Mouse (Mus musculus): ENCODE results near the gene Aimp2.

Aimp2 gene

DNA sequence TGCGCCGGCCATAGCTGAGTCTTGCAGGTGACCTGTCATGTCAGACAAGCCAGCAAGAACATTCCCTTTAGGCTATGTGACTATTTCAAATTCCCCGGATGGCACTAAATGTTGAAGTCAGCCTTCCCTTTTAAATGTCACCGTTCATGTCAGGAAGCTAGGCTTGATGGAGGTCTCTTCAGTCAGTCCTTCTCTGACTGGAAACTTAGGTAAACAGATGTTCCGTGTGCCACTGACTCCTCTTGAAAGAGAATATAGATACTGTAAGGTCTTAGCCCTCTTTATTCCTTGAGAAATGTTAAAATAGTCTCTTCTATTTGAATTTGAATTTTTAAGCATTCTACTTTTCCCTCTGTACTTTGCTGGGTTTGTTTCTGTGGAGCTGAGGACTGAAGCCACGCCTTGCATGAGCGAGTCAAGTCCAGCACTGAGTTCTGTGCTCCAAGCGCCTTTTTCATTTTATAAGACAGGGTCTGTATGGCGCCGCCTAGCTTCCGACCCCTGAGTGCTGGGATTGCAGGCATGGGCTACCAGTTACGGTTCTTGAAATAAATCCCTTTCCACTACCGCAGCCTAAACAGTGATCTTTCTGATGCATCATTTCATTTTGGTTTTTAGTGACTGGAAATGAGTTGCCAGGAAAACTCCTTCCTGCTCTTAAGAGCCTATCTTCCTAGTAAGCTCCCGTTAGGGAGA is 11.9 kb downstream of the Aimp2 start, which contains the start of gene Ankrd61:
Gene Ankrd61, minus strand, starts transcription at position 51 of the 696 bp plus-strand sequence.
- no peak for DNase-seq

DNA sequence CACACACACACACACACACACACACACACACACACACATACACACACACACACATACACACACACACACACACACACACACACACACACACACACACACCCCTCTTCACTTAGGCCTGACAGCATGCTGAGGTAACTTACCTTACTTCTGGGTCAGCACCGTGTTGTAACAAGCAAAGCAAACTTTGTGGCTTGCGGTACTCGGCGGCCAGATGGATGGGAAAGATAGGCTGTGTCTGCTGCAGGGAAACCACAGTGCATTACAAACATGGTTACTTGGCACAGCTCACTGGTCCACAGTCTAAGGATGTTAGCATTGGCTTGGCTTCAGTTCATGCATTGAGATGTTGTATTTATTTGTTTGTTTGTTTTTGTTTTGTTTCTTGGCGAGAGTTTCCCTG is 16.3 kb downstream of the Aimp2 start:
- no peak for DNase-seq

DNA sequence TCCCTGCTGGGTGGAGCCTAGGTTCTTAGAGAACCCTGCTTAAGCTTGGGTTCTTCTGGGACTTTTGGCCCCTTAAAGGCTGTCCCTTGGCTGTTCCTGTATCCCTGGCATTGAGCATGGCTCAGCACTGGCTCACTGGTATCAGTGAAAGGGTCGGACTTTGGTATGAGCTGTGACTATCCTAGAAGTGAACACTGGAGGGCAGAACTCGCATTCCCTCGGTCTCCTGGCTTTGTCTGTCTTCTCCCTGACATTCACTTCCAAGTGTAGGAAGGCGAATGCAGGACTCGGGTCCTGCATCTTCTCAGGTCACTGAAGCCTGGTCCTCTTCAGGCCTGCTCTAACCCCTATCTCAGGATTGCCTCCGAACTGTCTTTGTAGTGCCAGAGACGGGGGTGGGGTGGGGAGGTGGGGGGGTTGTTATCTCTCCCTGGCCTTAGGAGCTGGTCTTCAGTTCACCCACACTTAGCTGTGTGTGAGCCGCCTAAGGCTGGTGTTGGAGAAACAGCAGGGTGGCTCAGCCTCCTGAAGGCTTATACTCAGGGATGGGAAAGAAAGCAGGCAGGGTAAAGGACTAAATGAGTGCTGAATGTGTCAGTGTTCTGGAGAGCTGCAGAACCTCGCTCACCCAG is 17.3 kb downstream of the Aimp2 start:
- DNase-seq, result no peak

DNA sequence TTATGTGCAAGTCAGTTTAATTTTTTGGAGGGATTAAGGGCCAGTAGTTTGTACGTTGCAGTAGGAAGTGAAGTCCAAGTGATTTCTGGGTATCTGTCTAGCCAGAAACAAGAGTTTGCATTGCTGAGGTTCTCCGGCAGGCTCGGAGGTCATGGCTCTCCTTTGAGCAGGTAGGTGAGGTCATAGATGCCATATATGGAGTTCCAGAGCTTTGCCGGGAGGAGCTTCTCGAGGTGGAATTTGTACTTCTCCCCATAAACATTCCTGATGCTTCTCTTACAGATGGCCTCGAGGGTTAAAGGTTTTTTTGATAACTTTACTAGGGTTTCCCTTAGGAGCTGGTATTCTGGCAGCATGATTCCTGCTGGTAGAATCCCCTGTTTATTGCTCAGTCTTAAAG is 18.9 kb downstream of the Aimp2 start:
- no peak for DNase-seq

DNA sequence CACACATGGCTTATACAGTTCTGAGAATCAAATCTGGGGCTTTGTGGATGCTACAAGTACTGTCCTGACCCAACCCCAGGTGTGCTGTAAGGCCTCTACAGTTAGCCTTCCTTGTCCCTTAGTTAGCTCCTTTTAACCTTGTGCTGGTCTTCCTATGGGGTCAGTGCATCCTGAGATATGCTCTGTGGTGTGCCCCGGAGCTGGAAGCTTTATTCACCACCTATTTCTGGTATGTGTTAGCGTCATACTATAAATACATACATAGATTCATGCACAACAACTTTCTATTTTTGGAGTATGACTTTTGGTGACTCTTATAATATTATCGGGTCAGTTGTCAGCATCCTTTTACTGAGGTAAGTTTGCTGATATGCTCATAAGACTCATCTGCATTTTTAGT is 24.4 kb downstream of the Aimp2 start:
- no peak for DNase-seq

DNA sequence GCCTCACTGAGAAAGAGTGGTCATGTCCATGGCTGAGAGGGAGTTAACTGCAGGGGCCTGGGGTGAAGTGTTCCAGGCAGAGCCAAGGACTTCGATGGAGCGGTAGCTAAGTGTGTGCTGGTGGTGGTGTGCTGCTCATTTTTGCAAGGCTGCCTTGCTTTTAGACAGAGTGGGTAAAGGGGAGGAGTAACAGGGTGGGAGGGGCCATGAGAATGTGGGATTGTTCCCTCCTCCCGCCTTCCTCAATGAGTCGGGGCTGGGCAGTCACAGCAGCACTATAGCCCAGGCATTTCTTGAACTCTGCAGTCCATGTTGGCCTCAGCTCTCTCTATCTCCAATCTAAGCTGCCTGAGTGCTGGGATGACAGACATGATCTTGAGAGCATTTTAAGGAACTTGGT is 35.1 kb downstream of the Aimp2 start:
- DNase-seq, result no peak

DNA sequence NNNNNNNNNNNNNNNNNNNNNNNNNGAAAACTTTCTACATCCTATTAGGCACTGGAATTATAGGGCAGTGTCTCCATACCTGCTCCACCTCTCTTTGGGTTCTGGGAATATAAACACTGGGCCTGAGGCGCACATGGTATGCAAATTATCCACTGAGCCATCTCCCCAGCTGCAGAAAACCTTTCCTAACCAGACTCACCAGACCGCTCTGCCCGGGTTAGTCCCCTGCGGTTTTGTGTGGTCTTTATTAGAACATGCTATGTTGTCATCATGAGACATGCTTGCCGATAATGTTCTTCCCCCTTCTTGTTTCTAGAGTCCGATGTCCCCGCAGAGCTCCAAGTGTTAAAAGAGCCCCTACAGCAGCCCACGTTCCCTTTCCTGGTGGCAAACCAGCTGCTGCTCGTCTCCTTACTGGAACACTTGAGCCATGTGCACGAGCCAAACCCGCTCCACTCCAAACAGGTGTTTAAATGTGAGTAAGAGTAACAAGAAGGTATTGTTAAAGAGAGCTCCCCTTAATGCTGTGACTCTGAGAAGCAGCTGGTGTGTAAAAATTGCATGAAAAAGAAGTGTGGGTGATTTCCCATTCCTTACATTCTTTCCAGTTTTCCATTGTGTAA is 38.0 kb downstream of the Aimp2 start:
- peak in 1 of 2 experiments; percentile 6 for DNase-seq

Data from spleen, adult 18-20 months (tissue).